Mouse (Mus musculus) gastrocnemius, adult 2 months (tissue): Measurements from ENCODE around the gene Wdr26. TPM values are rescaled to one million over a fixed set of nuclear protein-coding genes. Genes with fewer than 3 reads are reported as not detected.

Experiments
- DNase-seq: peaks from one replicate; pipeline ENCODE4 v3.0.0; 2022
- H3K27ac ChIP-seq: fragments of 200-600 bp; 2 replicates; pipeline ENCODE4 v1.8.1; 2022; ENCODE audit warnings: mild to moderate bottlenecking
- H3K4me3 ChIP-seq: fragments of 200-600 bp; 2 replicates; pipeline ENCODE4 v1.8.1; 2022; ENCODE audit warnings: mild to moderate bottlenecking, moderate library complexity
- CTCF ChIP-seq: fragments of 200-600 bp; IDR thresholded peaks from 2 replicates; pipeline ENCODE4 v1.8.1; 2022; ENCODE audit warnings: antibody characterized with exemption, mild to moderate bottlenecking, moderate library complexity
- intact Hi-C: fragments of 180-260 bp; cut with DNase I; formaldehyde crosslinking; loops from one replicate; pipeline ENCODE4 v1.15.1; 2025
- long read RNA-seq, 2 experiments: library from polyadenylated mRNA; stranded (forward); transcript quantifications; one replicate each; pipeline ENCODE4 v2.0.0; 2021
- total RNA-seq, 2 experiments: library from RNA; stranded (reverse); gene quantifications; 2 replicates each; pipeline ENCODE4 v1.2.3; 2021

The Wdr26 gene
- 100 to 1,000 TPM in 1 of 2 experiments, 10 to 100 TPM in 1; 99.7 to 104 TPM for total RNA-seq
- long read RNA-seq, experiment 1, full-length matches to known transcripts, result 26 of 64 reads
- long read RNA-seq, experiment 1, partial matches to known transcripts, result 6 of 64 reads
- long read RNA-seq, experiment 1, other reads (novel, unspliced or antisense), result 32 of 64 reads
- long read RNA-seq, experiment 2, full-length matches to known transcripts, result 29 of 73 reads
- long read RNA-seq, experiment 2, partial matches to known transcripts, result 10 of 73 reads
- long read RNA-seq, experiment 2, other reads (novel, unspliced or antisense), result 34 of 73 reads

- DNase-seq, result peak; percentile 85
- peak within 1 kb of the TSS; percentile 99 for H3K27ac ChIP-seq
- peak within 1 kb of the TSS; percentile 98 for H3K4me3 ChIP-seq
- intact Hi-C loops, result loop anchor here (2.0 kb wide), 1 partner anchor 17 kb away; no protein-coding TSS in a partner anchor
- TF ChIP-seq CTCF, result peak; percentile 20
Observed at GRCm38 (mm10) chr1:181211920-181212633, at the start of gene Wdr26. Wdr26 (minus strand) TSS chr1:181212001.

GRCm38 (mm10) chr1:181260949-181261696 is 49.3 kb upstream of the Wdr26 start:
- Histone ChIP-seq H3K27ac (no peak overlapping the region), H3K4me3 (no peak overlapping the region)
- DNase-seq, result no peak
- intact Hi-C loops, result no loop called here
- TF ChIP-seq CTCF, result no peak

GRCm38 (mm10) chr1:181260422-181260821 is 48.6 kb upstream of the Wdr26 start:
- Histone ChIP-seq H3K4me3 (no peak overlapping the region), H3K27ac (no peak overlapping the region)
- no peak for DNase-seq
- no peak for TF ChIP-seq CTCF
- intact Hi-C loops, result no loop called here

GRCm38 (mm10) chr1:181259626-181260410 is 48.0 kb upstream of the Wdr26 start:
- no peak for TF ChIP-seq CTCF
- DNase-seq, result no peak
- no peak overlapping the region for H3K4me3 ChIP-seq
- H3K27ac ChIP-seq, result peak overlapping the region; percentile 97
- intact Hi-C loops, result no loop called here

GRCm38 (mm10) chr1:181259056-181259455 is 47.3 kb upstream of the Wdr26 start:
- DNase-seq, result no peak
- no peak for TF ChIP-seq CTCF
- peak overlapping the region; percentile 97 for H3K27ac ChIP-seq
- no peak overlapping the region for H3K4me3 ChIP-seq
- intact Hi-C loops, result no loop called here

- Histone ChIP-seq H3K27ac (peak overlapping the region; percentile 97), H3K4me3 (no peak overlapping the region)
- intact Hi-C loops, result no loop called here
- no peak for TF ChIP-seq CTCF
- DNase-seq, result no peak
Observed at GRCm38 (mm10) chr1:181258616-181259015, 46.8 kb upstream of the Wdr26 start.

- intact Hi-C loops, result no loop called here
- peak; percentile 81 for DNase-seq
- Histone ChIP-seq H3K4me3 (peak overlapping the region; percentile 81), H3K27ac (peak overlapping the region; percentile 97)
- no peak for TF ChIP-seq CTCF
Observed at GRCm38 (mm10) chr1:181257585-181258555, 46.1 kb upstream of the Wdr26 start.

- Histone ChIP-seq H3K4me3 (peak overlapping the region; percentile 81), H3K27ac (peak overlapping the region; percentile 97)
- intact Hi-C loops, result no loop called here
- peak; percentile 92 for DNase-seq
- TF ChIP-seq CTCF, result no peak
Observed at GRCm38 (mm10) chr1:181256689-181257584, 45.1 kb upstream of the Wdr26 start.

- TF ChIP-seq CTCF, result peak; percentile 55
- peak; percentile 83 for DNase-seq
- intact Hi-C loops, result no loop called here
- H3K27ac ChIP-seq, result peak overlapping the region; percentile 97
- H3K4me3 ChIP-seq, result peak overlapping the region; percentile 81
Observed at GRCm38 (mm10) chr1:181255891-181256688, 44.3 kb upstream of the Wdr26 start.
